Mouse (Mus musculus) WW6 (cell line): ENCODE data around the gene Aes.

ENCODE experiments used
- DNase-seq: peaks from one replicate; pipeline ENCODE4 v3.0.0-alpha.2; 2013; ENCODE audit warnings: low read depth, low spot score

Aes gene

GRCm38 (mm10) chr10:81559163-81559626 is at the start of gene Aes:
Gene Aes, plus strand, starts transcription at chr10:81559488.
- DNase-seq = no peak

- DNase-seq = no peak
These were observed 49.0 kb upstream of the Aes start for GRCm38 (mm10) chr10:81510246-81510810.

GRCm38 (mm10) chr10:81513798-81514197 is 45.5 kb upstream of the Aes start:
- DNase-seq = no peak

GRCm38 (mm10) chr10:81517227-81517626 is 42.1 kb upstream of the Aes start:
- no peak for DNase-seq

DNA sequence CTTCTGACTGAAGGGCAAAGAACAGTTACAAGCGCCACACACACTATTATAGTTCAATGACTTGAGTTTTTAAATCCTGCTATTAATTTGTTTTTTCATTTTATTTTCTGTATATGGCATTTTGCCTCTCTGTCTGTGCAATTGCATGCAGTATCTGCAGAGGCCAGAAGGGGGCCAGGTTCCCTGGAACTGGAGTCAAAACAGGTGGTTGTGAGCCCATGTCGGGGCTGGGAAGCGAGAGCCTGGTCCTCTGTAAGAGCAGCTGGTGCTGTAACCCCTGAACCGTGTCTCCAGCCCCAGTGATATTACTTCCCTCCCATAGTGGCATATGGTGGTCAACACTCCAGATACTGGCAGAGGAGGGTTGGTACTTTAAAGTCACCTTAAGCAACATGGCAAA is 40.7 kb upstream of the Aes start:
- DNase-seq = no peak

DNA sequence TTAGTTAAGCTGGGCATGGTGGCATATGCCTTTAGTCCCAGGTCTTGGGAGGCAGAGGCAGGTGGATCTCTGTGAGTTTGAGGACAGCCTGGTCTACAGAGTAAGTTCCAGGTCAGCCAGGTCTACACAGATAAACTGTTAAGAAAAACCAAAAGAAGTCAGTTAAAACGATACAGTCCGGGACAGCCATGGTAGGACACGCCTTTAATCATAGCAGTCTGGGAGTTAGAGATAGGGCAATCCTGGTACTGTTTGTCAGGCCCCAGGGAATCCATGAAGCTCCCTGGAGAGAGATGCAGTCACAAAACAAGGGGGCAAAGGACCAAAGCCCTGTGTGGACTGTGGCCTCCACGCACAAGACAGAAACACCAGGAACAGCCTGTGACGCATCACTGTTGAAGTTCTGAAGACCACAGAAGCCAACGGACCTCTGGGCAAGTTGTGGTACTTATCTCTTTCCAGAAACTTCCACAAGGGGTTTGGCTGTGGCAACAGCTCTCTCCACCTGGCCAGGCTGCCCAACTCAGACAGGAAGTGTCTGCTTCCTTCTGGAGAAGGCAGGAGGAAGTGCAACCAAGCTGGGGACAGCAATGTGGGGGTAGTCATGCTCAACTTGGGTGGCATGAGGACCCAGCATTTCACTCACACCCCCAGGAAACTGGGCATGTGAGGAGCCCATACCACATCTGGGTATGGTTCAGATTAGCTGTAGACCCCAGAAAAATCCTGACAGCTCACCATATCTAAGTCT is 39.9 kb upstream of the Aes start:
- DNase-seq = no peak

GRCm38 (mm10) chr10:81519978-81520365 is 39.3 kb upstream of the Aes start:
- no peak for DNase-seq

DNA sequence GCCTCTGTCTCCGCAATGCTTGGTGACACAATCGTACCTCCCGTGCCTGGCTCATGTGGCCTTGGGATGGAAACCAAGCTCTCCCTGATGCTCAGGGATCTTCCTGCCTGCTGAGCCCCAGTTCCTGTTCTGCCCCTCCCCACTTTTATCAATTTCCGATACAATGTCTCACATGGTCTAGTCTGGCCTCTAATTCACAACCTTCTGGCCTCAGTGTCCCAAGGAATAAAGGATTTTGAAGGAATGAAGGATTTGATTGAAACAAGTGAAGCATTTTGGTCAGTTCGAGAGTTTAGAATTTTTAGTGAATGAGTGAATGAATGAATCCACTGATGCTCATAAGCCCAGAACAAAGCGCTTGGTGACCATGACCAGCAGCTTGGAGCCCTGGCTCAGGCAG is 36.1 kb upstream of the Aes start:
- no peak for DNase-seq

DNA sequence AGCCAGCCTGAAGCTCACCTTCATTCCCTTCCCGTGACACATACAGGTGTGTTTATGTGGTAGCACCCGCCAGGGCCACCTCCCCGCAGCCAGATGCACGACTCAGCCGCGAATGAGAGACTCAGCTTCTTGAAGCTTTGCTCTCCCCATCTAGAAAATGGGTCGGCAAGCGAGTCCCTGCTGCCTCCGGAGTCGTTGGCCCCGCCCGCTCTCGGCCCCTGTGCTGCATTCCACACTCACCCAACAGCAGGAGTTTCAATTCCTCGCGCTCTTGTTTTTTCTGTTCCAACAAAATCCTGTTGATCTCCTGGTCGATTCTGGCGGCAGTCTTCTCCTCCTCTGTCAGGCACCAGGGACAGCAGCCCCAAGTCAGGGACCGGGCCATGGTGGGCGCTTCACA is 35.7 kb upstream of the Aes start:
- no peak for DNase-seq

DNA sequence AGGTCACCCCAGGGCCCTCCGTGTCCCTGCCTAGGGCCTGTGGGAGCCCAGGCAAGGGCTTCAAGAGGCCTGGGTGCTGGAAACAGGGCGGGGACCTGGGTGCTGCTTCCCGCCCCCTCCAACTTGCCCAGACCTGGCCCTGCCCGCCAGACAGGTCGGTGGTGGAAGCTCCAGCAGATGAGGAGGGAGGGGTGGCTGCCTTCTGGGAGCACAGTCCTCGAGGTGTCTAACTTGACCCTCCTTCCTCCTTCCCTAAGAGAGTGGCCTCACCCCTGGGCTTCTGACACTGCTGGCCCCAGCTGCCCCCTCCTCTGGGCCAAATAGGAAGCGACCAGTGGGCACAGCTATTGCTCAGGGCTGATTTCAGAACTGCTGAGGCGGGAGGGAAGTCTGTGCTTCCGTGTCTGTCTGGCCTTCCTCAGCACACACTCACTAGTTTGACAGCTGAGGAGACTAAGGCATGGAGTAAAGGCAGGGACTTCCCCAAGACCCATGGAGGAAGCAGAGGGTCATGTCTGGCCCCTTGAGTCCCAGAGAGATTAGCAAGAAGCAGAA is 35.2 kb upstream of the Aes start, which contains the start of gene Gna15:
Gene Gna15 (minus strand): TSS at position 175 of the 555 bp plus-strand sequence.
- DNase-seq = no peak

- no peak for DNase-seq
These were observed 34.1 kb upstream of the Aes start for GRCm38 (mm10) chr10:81525017-81525694.

DNA sequence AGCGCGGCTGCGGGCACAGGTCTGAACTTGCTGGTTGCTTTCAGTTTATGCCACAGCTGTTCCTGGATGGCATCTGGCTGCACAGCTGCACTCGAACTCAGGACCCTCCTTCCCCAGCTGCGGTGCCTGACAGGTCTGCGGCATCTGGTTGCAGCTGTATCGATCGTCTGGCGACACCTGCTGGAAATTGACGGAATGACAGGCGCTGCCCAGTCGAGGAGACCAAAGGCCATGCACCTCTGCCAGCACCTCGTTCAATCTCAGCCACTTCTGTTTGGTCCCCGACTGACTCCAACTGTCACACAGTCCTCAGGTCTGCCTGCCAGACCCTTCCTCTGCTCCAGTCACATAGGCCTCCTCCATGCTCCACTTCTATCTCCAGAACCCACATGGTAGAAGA is 32.5 kb upstream of the Aes start:
- no peak for DNase-seq

GRCm38 (mm10) chr10:81534826-81535225 is 24.5 kb upstream of the Aes start:
- DNase-seq = peak; percentile 75

DNA sequence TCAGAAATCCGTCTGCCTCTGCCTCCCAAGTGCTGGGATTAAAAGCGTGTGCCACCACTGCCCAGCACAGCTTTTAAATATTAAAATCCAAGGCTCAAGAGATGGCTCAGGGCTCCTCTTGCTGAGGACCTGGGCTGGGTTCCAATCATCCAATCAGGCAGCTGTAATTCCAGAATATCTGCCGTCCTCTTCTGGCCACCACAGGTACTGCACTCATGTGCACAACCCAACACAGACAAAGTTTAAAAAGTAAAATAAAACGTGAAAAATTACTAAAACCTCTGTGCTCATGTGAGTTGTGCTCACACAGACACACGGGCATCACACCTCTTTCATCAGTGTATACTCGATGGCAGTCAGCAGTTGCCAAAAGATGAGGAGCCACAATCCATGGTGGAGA is 22.6 kb upstream of the Aes start:
- no peak for DNase-seq

GRCm38 (mm10) chr10:81537429-81537828 is 21.9 kb upstream of the Aes start:
- DNase-seq = no peak

- no peak for DNase-seq
These were observed 20.8 kb upstream of the Aes start for GRCm38 (mm10) chr10:81538321-81539048.

GRCm38 (mm10) chr10:81541363-81541762 is 17.9 kb upstream of the Aes start:
- DNase-seq = no peak

DNA sequence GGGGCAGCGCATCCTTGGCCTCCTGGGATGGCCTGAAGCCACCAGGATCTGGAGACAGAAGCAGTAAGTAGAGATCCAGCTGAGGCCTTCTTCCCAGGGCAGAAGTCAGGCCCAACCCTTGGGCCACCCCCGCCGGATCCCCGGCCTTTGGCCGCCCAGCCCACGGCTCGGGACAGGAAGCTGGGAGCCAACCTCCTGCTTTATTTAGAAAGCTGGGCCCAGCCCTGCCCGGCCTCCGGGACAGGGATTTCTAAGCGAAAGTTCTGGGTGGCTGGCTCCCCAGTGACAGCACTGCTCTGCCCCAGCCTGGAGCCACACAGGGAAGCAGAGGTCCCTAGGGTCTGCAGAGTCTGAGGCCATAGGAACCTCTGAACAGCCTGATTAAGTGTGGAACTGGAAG is 17.5 kb upstream of the Aes start:
- DNase-seq = no peak

DNA sequence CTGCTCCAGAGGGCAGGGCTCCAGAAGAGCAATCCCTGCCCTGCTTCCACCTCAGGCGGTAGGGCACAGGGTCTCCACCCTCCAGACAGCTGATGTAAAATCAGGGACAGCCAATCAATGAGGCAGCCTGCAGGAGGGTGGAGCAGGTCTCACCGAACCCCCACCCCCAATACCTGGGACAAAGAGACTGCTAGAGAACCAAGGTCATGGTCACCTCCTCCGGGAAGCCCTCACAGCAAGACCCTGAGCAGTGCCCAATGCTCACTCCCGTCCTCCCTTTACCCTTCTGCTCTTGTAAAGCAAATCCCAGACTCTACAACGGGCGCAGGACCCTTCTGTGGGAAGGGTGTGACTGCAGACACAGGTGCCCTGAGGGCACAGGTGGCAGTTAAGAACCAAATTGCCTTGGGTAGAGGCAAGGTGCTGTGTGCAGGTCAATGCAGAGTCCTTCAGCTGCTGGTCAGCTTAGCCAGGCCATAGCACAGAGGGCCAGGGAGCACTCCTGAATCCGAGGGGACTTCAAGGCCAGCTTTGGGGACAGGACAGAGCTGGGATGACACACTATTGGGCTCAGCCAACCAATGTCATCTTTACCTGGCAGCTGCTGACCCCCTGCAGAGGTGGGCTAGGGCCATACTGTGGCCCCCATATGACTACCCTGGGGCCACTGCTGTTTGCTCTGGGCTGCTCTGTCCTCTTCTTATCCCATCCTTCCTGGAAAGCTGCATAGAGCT is 16.4 kb upstream of the Aes start:
- DNase-seq = no peak

DNA sequence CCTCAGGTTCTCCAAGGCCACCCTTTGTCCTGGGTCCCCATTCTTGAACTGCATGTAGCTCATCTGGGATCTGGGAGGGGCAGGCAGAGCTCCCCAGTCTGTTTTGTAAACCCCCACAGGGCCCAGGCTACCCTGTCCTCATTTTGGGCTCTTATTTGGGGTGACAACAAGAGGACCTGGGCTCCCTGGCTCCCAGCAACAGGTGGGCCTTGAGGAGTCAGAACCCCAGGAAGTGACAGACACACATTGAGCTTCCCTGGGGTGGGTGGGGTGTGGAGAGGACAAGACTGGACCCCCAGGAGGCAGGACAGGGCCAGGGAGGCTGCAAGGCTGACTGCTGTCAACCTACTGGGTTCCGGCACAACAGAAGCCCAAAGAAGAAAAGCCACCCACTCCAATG is 15.7 kb upstream of the Aes start:
- no peak for DNase-seq
